Mouse (Mus musculus): Measurements from ENCODE around the gene Iqgap1. TPM values are rescaled to one million over a fixed set of nuclear protein-coding genes. Genes with fewer than 3 reads are reported as not detected.

Iqgap1 gene
- polyA plus RNA-seq, 1 experiment from 2014 or later: 52.9 TPM

- 93% methylated on average over 3 of the region's 3 CpGs for whole genome bisulfite sequencing
- Histone ChIP-seq H3K9ac (no peak overlapping the region), H3K4me3 (no peak overlapping the region), H3K9me3 (no peaks in the 10 kb centered on the region), H3K36me3 (no peaks in the 10 kb centered on the region), H3K4me1 (peaks cover 17% of the 10 kb centered on the region; the same call in 1 of the 2 replicates), H3K27ac (no peak overlapping the region), H3K4me2 (replicated peaks) (no peak overlapping the region), H3K27me3 (no peaks in the 10 kb centered on the region)
- ATAC-seq (ENCODE audit: low FRiP score, low read depth): no peak
Measured at GRCm38 (mm10) chr7:80776090-80776489, 49.7 kb downstream of the Iqgap1 start.

GRCm38 (mm10) chr7:80775448-80775904, 50.3 kb downstream of the Iqgap1 start:
- no peaks in the 10 kb centered on the region for H3K27me3 ChIP-seq
- H3K9ac ChIP-seq: no peak overlapping the region
- no peaks in the 10 kb centered on the region for H3K36me3 ChIP-seq
- no peaks in the 10 kb centered on the region for H3K9me3 ChIP-seq
- H3K4me3 ChIP-seq: no peak overlapping the region
- no peak for ATAC-seq (ENCODE audit: low FRiP score, low read depth)
- peaks cover 17% of the 10 kb centered on the region; the same call in 1 of the 2 replicates for H3K4me1 ChIP-seq
- H3K4me2 ChIP-seq (replicated peaks): no peak overlapping the region
- no peak overlapping the region for H3K27ac ChIP-seq
- WGBS: 84% methylated on average over 10 of the region's 10 CpGs

GRCm38 (mm10) chr7:80774615-80775447, 50.9 kb downstream of the Iqgap1 start:
- ATAC-seq (ENCODE audit: low FRiP score, low read depth): no peak
- Histone ChIP-seq H3K36me3 (no peaks in the 10 kb centered on the region), H3K4me2 (replicated peaks) (no peak overlapping the region), H3K9ac (no peak overlapping the region), H3K4me3 (no peak overlapping the region), H3K27me3 (no peaks in the 10 kb centered on the region), H3K9me3 (no peaks in the 10 kb centered on the region), H3K4me1 (peaks cover 17% of the 10 kb centered on the region; the same call in 1 of the 2 replicates), H3K27ac (no peak overlapping the region)
- WGBS: 90% methylated on average over 15 of the region's 15 CpGs

- H3K9ac ChIP-seq: no peak overlapping the region
- H3K36me3 ChIP-seq: no peaks in the 10 kb centered on the region
- no peaks in the 10 kb centered on the region for H3K9me3 ChIP-seq
- no peak for ATAC-seq (ENCODE audit: low FRiP score, low read depth)
- WGBS: 74% methylated on average over 14 of the region's 14 CpGs
- H3K4me1 ChIP-seq: peaks cover 17% of the 10 kb centered on the region; the same call in 1 of the 2 replicates
- no peak overlapping the region for H3K4me2 ChIP-seq (replicated peaks)
- no peaks in the 10 kb centered on the region for H3K27me3 ChIP-seq
- H3K27ac ChIP-seq: no peak overlapping the region
- H3K4me3 ChIP-seq: no peak overlapping the region
Measured at GRCm38 (mm10) chr7:80773834-80774614, 51.8 kb downstream of the Iqgap1 start.

- H3K4me2 ChIP-seq (replicated peaks): no peak overlapping the region
- H3K4me1 ChIP-seq: peaks cover 11% of the 10 kb centered on the region; the same call in 1 of the 2 replicates
- H3K27ac ChIP-seq: no peak overlapping the region
- H3K9me3 ChIP-seq: no peaks in the 10 kb centered on the region
- 91% methylated on average over 2 of the region's 2 CpGs for WGBS
- H3K36me3 ChIP-seq: peaks cover 15% of the 10 kb centered on the region
- H3K4me3 ChIP-seq: no peak overlapping the region
- ATAC-seq (ENCODE audit: low FRiP score, low read depth): no peak
- no peak overlapping the region for H3K9ac ChIP-seq
- H3K27me3 ChIP-seq: no peaks in the 10 kb centered on the region
Measured at GRCm38 (mm10) chr7:80770466-80770865, 55.3 kb downstream of the Iqgap1 start.

- no peaks in the 10 kb centered on the region for H3K27me3 ChIP-seq
- ATAC-seq (ENCODE audit: low FRiP score, low read depth): no peak
Measured at GRCm38 (mm10) chr7:80766861-80767312, 58.9 kb downstream of the Iqgap1 start.

GRCm38 (mm10) chr7:80766072-80766471, 59.7 kb downstream of the Iqgap1 start:
- H3K4me3 ChIP-seq: no peak overlapping the region
- no peak for ATAC-seq (ENCODE audit: low FRiP score, low read depth)
- peaks cover 9% of the 10 kb centered on the region for H3K4me1 ChIP-seq
- peaks cover 19% of the 10 kb centered on the region for H3K36me3 ChIP-seq
- no peaks in the 10 kb centered on the region for H3K9me3 ChIP-seq
- no peak overlapping the region for H3K27ac ChIP-seq
- 60% methylated on average over 3 of the region's 3 CpGs for WGBS
- H3K4me2 ChIP-seq (replicated peaks): no peak overlapping the region
- H3K27me3 ChIP-seq: no peaks in the 10 kb centered on the region
- H3K9ac ChIP-seq: no peak overlapping the region

More at GRCm38 (mm10) chr7:80766861-80767312, 58.9 kb downstream of the Iqgap1 start:
- WGBS: 89% methylated on average over 11 of the region's 11 CpGs
- Histone ChIP-seq H3K9me3 (no peaks in the 10 kb centered on the region), H3K27ac (no peak overlapping the region), H3K4me2 (replicated peaks) (no peak overlapping the region), H3K4me3 (no peak overlapping the region), H3K36me3 (peaks cover 19% of the 10 kb centered on the region), H3K9ac (no peak overlapping the region), H3K4me1 (peaks cover 9% of the 10 kb centered on the region)

- H3K36me3 ChIP-seq: peaks cover 23% of the 10 kb centered on the region
- peak overlapping the region; percentile 28; the same call in 1 of the 2 replicates for H3K27ac ChIP-seq
- 77% methylated on average over 7 of the region's 7 CpGs for WGBS
- peaks cover 9% of the 10 kb centered on the region for H3K4me1 ChIP-seq
- ATAC-seq (ENCODE audit: low FRiP score, low read depth): no peak
- no peak overlapping the region for H3K4me2 ChIP-seq (replicated peaks)
- H3K9me3 ChIP-seq: no peaks in the 10 kb centered on the region
- no peaks in the 10 kb centered on the region for H3K27me3 ChIP-seq
- H3K4me3 ChIP-seq: no peak overlapping the region
- no peak overlapping the region for H3K9ac ChIP-seq
Measured at GRCm38 (mm10) chr7:80763864-80764437, 61.8 kb downstream of the Iqgap1 start.

- H3K27me3 ChIP-seq: no peaks in the 10 kb centered on the region
- H3K9me3 ChIP-seq: no peaks in the 10 kb centered on the region
- no peak overlapping the region for H3K9ac ChIP-seq
- ATAC-seq (ENCODE audit: low FRiP score, low read depth): no peak
- 79% methylated on average over 8 of the region's 8 CpGs for WGBS
- H3K4me2 ChIP-seq (replicated peaks): no peak overlapping the region
- H3K4me3 ChIP-seq: no peak overlapping the region
- peaks cover 27% of the 10 kb centered on the region for H3K36me3 ChIP-seq
- H3K4me1 ChIP-seq: peaks cover 9% of the 10 kb centered on the region
- H3K27ac ChIP-seq: no peak overlapping the region
Measured at GRCm38 (mm10) chr7:80762297-80762696, 63.5 kb downstream of the Iqgap1 start.

GRCm38 (mm10) chr7:80754086-80754485, 71.7 kb downstream of the Iqgap1 start:
- 84% methylated on average over 2 of the region's 2 CpGs for WGBS
- Histone ChIP-seq H3K4me1 (no peaks in the 10 kb centered on the region; the same call in 1 of the 2 replicates), H3K4me3 (no peak overlapping the region), H3K9ac (no peak overlapping the region), H3K9me3 (no peaks in the 10 kb centered on the region), H3K27me3 (no peaks in the 10 kb centered on the region), H3K36me3 (peaks cover 71% of the 10 kb centered on the region), H3K27ac (no peak overlapping the region; the same call in 1 of the 2 replicates), H3K4me2 (replicated peaks) (no peak overlapping the region)
- no peak for ATAC-seq (ENCODE audit: low FRiP score, low read depth)

GRCm38 (mm10) chr7:80753613-80754012, 72.2 kb downstream of the Iqgap1 start:
- no peaks in the 10 kb centered on the region; the same call in 1 of the 2 replicates for H3K4me1 ChIP-seq
- peaks cover 74% of the 10 kb centered on the region for H3K36me3 ChIP-seq
- no peak overlapping the region for H3K4me3 ChIP-seq
- no peaks in the 10 kb centered on the region for H3K9me3 ChIP-seq
- ATAC-seq (ENCODE audit: low FRiP score, low read depth): no peak
- H3K27me3 ChIP-seq: no peaks in the 10 kb centered on the region
- 72% methylated on average over 2 of the region's 2 CpGs for WGBS
- H3K9ac ChIP-seq: no peak overlapping the region
- no peak overlapping the region for H3K4me2 ChIP-seq (replicated peaks)
- no peak overlapping the region; the same call in 1 of the 2 replicates for H3K27ac ChIP-seq

GRCm38 (mm10) chr7:80749624-80750023, 76.2 kb downstream of the Iqgap1 start:
- peaks cover 22% of the 10 kb centered on the region for H3K4me1 ChIP-seq
- no peak overlapping the region for H3K4me2 ChIP-seq (replicated peaks)
- H3K27me3 ChIP-seq: no peaks in the 10 kb centered on the region
- peaks cover 72% of the 10 kb centered on the region for H3K36me3 ChIP-seq
- no peak overlapping the region for H3K9ac ChIP-seq
- ATAC-seq (ENCODE audit: low FRiP score, low read depth): no peak
- 42% methylated on average over 6 of the region's 6 CpGs for WGBS
- H3K27ac ChIP-seq: no peak overlapping the region
- no peaks in the 10 kb centered on the region for H3K9me3 ChIP-seq
- no peak overlapping the region for H3K4me3 ChIP-seq

All from limb, embryonic 13.5 days (tissue).